Mouse (Mus musculus): ENCODE data around the gene Kcnk4. TPM values are rescaled to one million over a fixed set of nuclear protein-coding genes. Genes with fewer than 3 reads are reported as not detected.

Kcnk4 gene
- polyA plus RNA-seq, 1 experiment = not detected

DNA sequence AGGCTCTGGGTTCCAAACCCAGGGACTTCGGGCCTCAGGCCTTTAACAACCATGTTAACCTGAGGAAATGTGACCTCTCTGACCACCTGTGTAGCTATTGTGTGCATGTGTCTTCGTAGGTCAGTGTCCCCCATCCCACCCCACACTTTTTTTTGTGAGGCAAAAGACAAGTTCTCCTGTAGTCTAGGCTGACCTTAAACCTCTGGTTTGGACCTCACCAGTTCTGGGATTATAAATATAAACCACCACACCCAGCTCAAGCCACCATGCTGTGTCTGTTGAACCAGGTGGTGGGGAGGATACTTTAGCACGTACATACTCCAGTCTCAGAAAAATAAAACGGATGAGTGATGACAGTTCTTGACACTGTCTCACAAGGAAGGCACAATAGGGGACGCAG lies 15.6 kb upstream of the Kcnk4 start:
- Histone ChIP-seq H3K27ac (ENCODE audit: insufficient read depth, low read depth, low read length) (peak overlapping the region; percentile 94), H3K4me3 (ENCODE audit: low read depth, low read length) (peak overlapping the region; percentile 40), H3K4me1 (ENCODE audit: control insufficient read depth, insufficient read depth, insufficient read length, low read length) (peaks cover 41% of the 10 kb centered on the region), H3K36me3 (ENCODE audit: control insufficient read depth, insufficient read depth, low read length) (peaks cover 26% of the 10 kb centered on the region), H3K27me3 (ENCODE audit: control insufficient read depth, insufficient read depth, low read length) (no peaks in the 10 kb centered on the region)
- 46% methylated on average over 5 of the region's 5 CpGs for WGBS
- TF ChIP-seq POLR2A (IDR thresholded peaks at IDR 0.05; ENCODE audit: low read depth, low read length) (no peak), CTCF (IDR thresholded peaks at IDR 0.05; ENCODE audit: extremely low read depth, insufficient read length, insufficient replicate concordance, low read depth, low read length) (no peak)

DNA sequence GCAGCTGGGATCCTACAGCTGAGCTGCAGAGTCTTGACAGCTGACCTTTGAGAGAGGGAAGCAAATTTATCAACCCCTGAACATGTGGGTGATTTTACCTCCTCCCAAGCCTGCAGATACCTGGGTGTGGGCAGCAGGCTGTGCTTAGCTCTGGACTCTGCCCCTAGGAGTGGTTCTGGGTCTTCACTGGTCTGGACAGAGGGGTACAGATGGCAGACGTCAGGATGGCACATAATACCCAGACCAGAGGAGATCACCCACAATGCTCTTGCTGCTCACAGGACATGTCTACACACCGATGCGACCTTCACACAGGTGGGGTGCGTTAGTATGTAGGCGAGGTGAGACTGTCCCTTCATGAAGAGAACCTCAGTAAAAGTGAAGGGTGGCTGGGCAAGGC lies 15.2 kb upstream of the Kcnk4 start:
- H3K27ac ChIP-seq (ENCODE audit: insufficient read depth, low read depth, low read length) = peak overlapping the region; percentile 94
- peak overlapping the region; percentile 40 for H3K4me3 ChIP-seq (ENCODE audit: low read depth, low read length)
- WGBS = 43% methylated on average over 5 of the region's 5 CpGs
- peaks cover 41% of the 10 kb centered on the region for H3K4me1 ChIP-seq (ENCODE audit: control insufficient read depth, insufficient read depth, insufficient read length, low read length)
- no peaks in the 10 kb centered on the region for H3K27me3 ChIP-seq (ENCODE audit: control insufficient read depth, insufficient read depth, low read length)
- H3K36me3 ChIP-seq (ENCODE audit: control insufficient read depth, insufficient read depth, low read length) = peaks cover 22% of the 10 kb centered on the region
- TF ChIP-seq CTCF (IDR thresholded peaks at IDR 0.05; ENCODE audit: extremely low read depth, insufficient read length, insufficient replicate concordance, low read depth, low read length) = no peak
- TF ChIP-seq POLR2A (IDR thresholded peaks at IDR 0.05; ENCODE audit: low read depth, low read length) = no peak

DNA sequence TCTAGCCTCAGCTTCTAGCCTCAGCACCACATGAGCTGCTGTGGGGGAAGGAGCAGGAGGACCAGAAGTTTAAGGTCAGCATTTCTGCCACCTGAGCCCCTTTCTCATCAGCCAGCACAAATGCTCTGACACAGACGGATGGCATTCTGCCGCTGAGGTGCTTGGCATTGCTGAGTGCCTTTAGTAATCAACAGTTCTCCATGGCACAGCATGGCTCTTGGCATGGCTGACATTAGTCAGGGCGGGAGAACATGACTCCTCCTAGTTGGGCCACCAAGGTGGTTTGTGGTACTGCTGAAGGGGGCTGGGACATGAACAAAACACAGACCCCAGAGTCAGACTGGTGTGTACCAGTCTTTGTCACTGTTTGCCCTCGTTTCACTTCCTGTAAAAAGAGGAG lies 13.9 kb upstream of the Kcnk4 start:
- 0 out of 2 replicates have a peak overlapping the region, but pooled peaks have one; percentile 53 for H3K27ac ChIP-seq (ENCODE audit: insufficient read depth, low read depth, low read length)
- H3K4me1 ChIP-seq (ENCODE audit: control insufficient read depth, insufficient read depth, insufficient read length, low read length) = peaks cover 33% of the 10 kb centered on the region
- no peaks in the 10 kb centered on the region for H3K27me3 ChIP-seq (ENCODE audit: control insufficient read depth, insufficient read depth, low read length)
- TF ChIP-seq CTCF (IDR thresholded peaks at IDR 0.05; ENCODE audit: extremely low read depth, insufficient read length, insufficient replicate concordance, low read depth, low read length) (no peak), POLR2A (IDR thresholded peaks at IDR 0.05; ENCODE audit: low read depth, low read length) (no peak)
- peaks cover 8% of the 10 kb centered on the region for H3K36me3 ChIP-seq (ENCODE audit: control insufficient read depth, insufficient read depth, low read length)
- WGBS = 86% methylated on average over 4 of the region's 4 CpGs
- H3K4me3 ChIP-seq (ENCODE audit: low read depth, low read length) = no peak overlapping the region

DNA sequence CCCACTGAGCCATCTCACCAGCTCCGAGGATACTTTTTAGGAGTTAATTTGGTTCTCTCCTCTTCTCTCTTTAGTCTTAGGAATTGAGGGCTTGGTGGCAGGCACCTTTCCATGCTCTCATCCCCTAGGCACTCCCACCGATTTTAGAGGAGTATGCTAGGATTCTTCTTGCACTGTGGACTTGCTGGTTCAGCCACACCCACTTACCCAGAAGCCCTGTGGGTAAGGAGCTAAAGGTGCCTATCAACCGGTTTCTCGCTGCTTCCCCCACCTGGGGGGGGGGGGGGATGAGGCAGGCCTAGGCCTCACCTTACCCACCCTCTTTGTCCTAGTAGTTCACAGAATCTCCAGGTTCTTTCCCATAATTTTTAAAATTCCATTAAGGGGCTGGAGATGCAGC lies 13.4 kb upstream of the Kcnk4 start:
- H3K27ac ChIP-seq (ENCODE audit: insufficient read depth, low read depth, low read length) = no peak overlapping the region
- TF ChIP-seq POLR2A (IDR thresholded peaks at IDR 0.05; ENCODE audit: low read depth, low read length) (no peak), CTCF (IDR thresholded peaks at IDR 0.05; ENCODE audit: extremely low read depth, insufficient read length, insufficient replicate concordance, low read depth, low read length) (no peak)
- peaks cover 32% of the 10 kb centered on the region for H3K4me1 ChIP-seq (ENCODE audit: control insufficient read depth, insufficient read depth, insufficient read length, low read length)
- H3K4me3 ChIP-seq (ENCODE audit: low read depth, low read length) = no peak overlapping the region
- no peaks in the 10 kb centered on the region for H3K27me3 ChIP-seq (ENCODE audit: control insufficient read depth, insufficient read depth, low read length)
- 58% methylated on average over 4 of the region's 4 CpGs for WGBS
- peaks cover 4% of the 10 kb centered on the region for H3K36me3 ChIP-seq (ENCODE audit: control insufficient read depth, insufficient read depth, low read length)

DNA sequence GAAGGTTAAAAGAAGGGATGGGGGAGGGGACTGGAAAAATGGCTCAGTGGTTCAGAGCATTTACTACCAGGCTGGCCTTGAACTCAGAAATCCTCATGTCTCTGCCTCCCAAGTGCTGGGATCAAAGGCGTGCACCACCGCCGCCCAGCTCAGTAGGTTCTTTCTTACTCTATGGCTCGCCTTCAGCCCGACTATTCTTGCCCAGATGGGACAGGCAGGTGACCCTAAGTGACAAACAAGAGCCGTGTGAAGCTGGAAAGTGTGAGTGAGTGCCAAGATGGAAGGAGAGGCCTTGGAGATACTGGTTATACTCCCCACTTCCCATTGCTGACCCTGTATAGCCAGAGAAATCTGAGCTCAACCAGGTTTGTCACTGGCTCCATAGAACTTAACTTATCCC lies 9.4 kb upstream of the Kcnk4 start:
- no peaks in the 10 kb centered on the region for H3K36me3 ChIP-seq (ENCODE audit: control insufficient read depth, insufficient read depth, low read length)
- no peak overlapping the region for H3K27ac ChIP-seq (ENCODE audit: insufficient read depth, low read depth, low read length)
- no peak overlapping the region for H3K4me3 ChIP-seq (ENCODE audit: low read depth, low read length)
- no peaks in the 10 kb centered on the region for H3K27me3 ChIP-seq (ENCODE audit: control insufficient read depth, insufficient read depth, low read length)
- TF ChIP-seq POLR2A (IDR thresholded peaks at IDR 0.05; ENCODE audit: low read depth, low read length) (no peak), CTCF (IDR thresholded peaks at IDR 0.05; ENCODE audit: extremely low read depth, insufficient read length, insufficient replicate concordance, low read depth, low read length) (no peak)
- WGBS = 87% methylated on average over 6 of the region's 6 CpGs
- H3K4me1 ChIP-seq (ENCODE audit: control insufficient read depth, insufficient read depth, insufficient read length, low read length) = peaks cover 20% of the 10 kb centered on the region

DNA sequence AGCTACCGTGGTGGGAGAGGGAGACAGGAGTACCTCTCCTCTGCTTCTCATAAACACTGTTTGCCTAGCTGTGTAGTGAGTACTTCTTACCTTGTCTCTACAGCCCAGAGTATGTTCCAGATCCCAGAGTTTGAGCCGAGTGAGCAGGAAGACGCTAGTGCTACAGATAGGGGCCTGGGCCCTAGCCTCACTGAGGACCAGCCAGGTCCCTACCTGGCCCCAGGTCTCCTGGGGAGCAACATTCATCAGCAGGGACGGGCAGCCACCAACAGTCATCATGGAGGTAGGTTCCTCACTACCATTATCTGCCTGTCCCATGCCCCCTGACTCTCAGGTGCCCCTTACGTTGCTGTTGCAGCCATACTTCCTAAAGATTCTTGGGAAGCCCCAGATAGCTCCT lies 8.4 kb upstream of the Kcnk4 start:
- WGBS = 32% methylated on average over 5 of the region's 5 CpGs
- Histone ChIP-seq H3K36me3 (ENCODE audit: control insufficient read depth, insufficient read depth, low read length) (no peaks in the 10 kb centered on the region), H3K4me3 (ENCODE audit: low read depth, low read length) (peak overlapping the region; percentile 86), H3K27ac (ENCODE audit: insufficient read depth, low read depth, low read length) (peak overlapping the region; percentile 82), H3K4me1 (ENCODE audit: control insufficient read depth, insufficient read depth, insufficient read length, low read length) (peaks cover 14% of the 10 kb centered on the region), H3K27me3 (ENCODE audit: control insufficient read depth, insufficient read depth, low read length) (no peaks in the 10 kb centered on the region)
- TF ChIP-seq POLR2A (IDR thresholded peaks at IDR 0.05; ENCODE audit: low read depth, low read length) (no peak; the same call in 1 of the 2 replicates), CTCF (IDR thresholded peaks at IDR 0.05; ENCODE audit: extremely low read depth, insufficient read length, insufficient replicate concordance, low read depth, low read length) (no peak)

DNA sequence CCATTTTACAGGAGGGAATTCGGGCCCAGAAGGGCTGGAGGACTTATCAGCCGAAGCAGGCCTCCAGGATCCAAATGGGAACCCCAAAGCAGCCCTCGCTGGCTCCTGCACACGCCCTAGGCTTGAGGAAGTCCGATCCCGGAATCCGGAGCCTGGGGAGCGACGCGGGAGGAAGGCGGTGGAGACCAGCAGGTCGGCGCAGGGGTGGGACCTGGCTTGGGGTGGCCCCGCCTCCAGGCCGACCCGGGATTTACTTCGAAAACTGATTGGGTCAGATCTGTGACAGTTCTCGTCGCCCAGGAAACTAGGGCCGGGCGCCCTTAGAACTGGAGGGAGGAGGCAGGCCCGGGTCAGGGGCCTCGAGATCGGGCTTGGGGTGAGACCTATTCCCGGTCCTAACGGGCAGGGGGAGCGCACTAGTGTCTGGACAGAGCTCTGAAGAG lies 8.0 kb upstream of the Kcnk4 start, which contains the start of gene Gpr137:
Gene Gpr137, minus strand, starts transcription at position 232 of the 443 bp plus-strand sequence.
- peaks cover 14% of the 10 kb centered on the region for H3K4me1 ChIP-seq (ENCODE audit: control insufficient read depth, insufficient read depth, insufficient read length, low read length)
- H3K27ac ChIP-seq (ENCODE audit: insufficient read depth, low read depth, low read length) = peak within 1 kb of the TSS; percentile 98
- TF ChIP-seq CTCF (IDR thresholded peaks at IDR 0.05; ENCODE audit: extremely low read depth, insufficient read length, insufficient replicate concordance, low read depth, low read length) (no peak; the same call in 1 of the 2 replicates), POLR2A (IDR thresholded peaks at IDR 0.05; ENCODE audit: low read depth, low read length) (peak; percentile 86)
- no peaks in the 10 kb centered on the region for H3K36me3 ChIP-seq (ENCODE audit: control insufficient read depth, insufficient read depth, low read length)
- under 1% methylated on average over 27 of the region's 27 CpGs for WGBS
- no peaks in the 10 kb centered on the region for H3K27me3 ChIP-seq (ENCODE audit: control insufficient read depth, insufficient read depth, low read length)
- peak within 1 kb of the TSS; percentile 86 for H3K4me3 ChIP-seq (ENCODE audit: low read depth, low read length)
